Mouse (Mus musculus) heart, postnatal 0 days (tissue): ENCODE measurements around the gene Chst1.

ENCODE experiments used
- CTCF ChIP-seq: IDR thresholded peaks from 2 replicates; pipeline ENCODE4 v1.5.1; 2016; ENCODE audit warnings: antibody characterized with exemption, control low read depth, low read depth
- EP300 ChIP-seq: IDR thresholded peaks from 2 replicates; pipeline ENCODE4 v1.6.1; 2016; ENCODE audit warnings: antibody characterized with exemption, low read depth

DNA sequence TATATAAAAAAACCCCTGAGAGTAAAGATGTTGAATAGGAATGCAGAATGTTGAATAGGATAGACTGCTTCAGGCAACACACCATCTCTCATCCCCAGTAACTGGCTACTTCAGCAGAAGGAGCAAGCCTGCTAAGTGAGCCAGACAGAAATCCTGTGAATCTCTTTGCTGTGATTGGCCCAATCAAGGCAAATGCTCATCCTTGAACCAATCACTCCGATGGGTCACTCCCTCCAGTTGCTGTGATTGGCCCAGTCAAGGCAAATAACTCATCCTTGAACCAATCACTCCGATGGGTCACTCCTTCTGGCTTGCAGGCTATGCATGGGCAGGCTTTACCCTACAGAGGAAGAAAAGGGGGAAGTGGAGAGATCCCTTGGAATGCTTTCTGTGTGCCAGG lies 57.7 kb downstream of the Chst1 start:
- TF ChIP-seq CTCF (no peak), EP300 (no peak)
